Mouse (Mus musculus) liver, embryonic 12.5 days (tissue): Measurements from ENCODE around the gene Zp1. TPM values are rescaled to one million over a fixed set of nuclear protein-coding genes. Genes with fewer than 3 reads are reported as not detected.

Experiments
- ATAC-seq: fragments of 200-750 bp; cut with Nextera tagmentation; 2 replicates; pipeline ENCODE4 v1.8.0; 2017; ENCODE audit warnings: moderate number of reproducible peaks, mild to moderate bottlenecking, moderate library complexity
- H3K27ac ChIP-seq: fragments of 300-500 bp; sonication (generic); 2 replicates; pipeline ENCODE4 v1.5.1; 2016; ENCODE audit warnings: mild to moderate bottlenecking
- H3K27me3 ChIP-seq: fragments of 300-500 bp; sonication (generic); replicated peaks from 2 replicates; pipeline ENCODE4 v1.6.1; 2016; ENCODE audit warnings: mild to moderate bottlenecking, moderate library complexity
- H3K36me3 ChIP-seq: fragments of 300-500 bp; sonication (generic); 2 replicates; pipeline ENCODE4 v1.6.1; 2016; ENCODE audit warnings: mild to moderate bottlenecking, moderate library complexity
- H3K4me1 ChIP-seq: fragments of 300-500 bp; sonication (generic); 2 replicates; pipeline ENCODE4 v1.6.1; 2016
- H3K4me2 ChIP-seq: fragments of 300-500 bp; sonication (generic); 2 replicates; pipeline ENCODE4 v1.6.1; 2016; ENCODE audit warnings: mild to moderate bottlenecking, moderate library complexity
- H3K4me3 ChIP-seq: fragments of 300-500 bp; sonication (generic); 2 replicates; pipeline ENCODE4 v1.5.1; 2016; ENCODE audit warnings: mild to moderate bottlenecking, moderate library complexity
- H3K9ac ChIP-seq: fragments of 300-500 bp; sonication (generic); 2 replicates; pipeline ENCODE4 v1.6.1; 2016; ENCODE audit warnings: mild to moderate bottlenecking, moderate library complexity
- H3K9me3 ChIP-seq: fragments of 300-500 bp; sonication (generic); replicated peaks from 2 replicates; pipeline ENCODE4 v1.6.1; 2016; ENCODE audit warnings: mild to moderate bottlenecking, moderate library complexity
- WGBS: fragments of 180-500 bp; shearing (Covaris S2); methylation state at CpG from one replicate; pipeline ENCODE4 v1.1.7; 2016; ENCODE audit not compliant: insufficient replicate concordance; 5-methylcytosine and 5-hydroxymethylcytosine counted together
- polyA plus RNA-seq: library from polyadenylated mRNA; unstranded; fragments of >200 nt; fragmentation: Nextera tagmentation; extraction: Ambion mirVana; gene quantifications from 2 replicates; pipeline ENCODE4 v1.2.1, GENCODE M21; 2016

The Zp1 gene
- polyA plus RNA-seq, 1 experiment from 2014 or later: not detected

DNA sequence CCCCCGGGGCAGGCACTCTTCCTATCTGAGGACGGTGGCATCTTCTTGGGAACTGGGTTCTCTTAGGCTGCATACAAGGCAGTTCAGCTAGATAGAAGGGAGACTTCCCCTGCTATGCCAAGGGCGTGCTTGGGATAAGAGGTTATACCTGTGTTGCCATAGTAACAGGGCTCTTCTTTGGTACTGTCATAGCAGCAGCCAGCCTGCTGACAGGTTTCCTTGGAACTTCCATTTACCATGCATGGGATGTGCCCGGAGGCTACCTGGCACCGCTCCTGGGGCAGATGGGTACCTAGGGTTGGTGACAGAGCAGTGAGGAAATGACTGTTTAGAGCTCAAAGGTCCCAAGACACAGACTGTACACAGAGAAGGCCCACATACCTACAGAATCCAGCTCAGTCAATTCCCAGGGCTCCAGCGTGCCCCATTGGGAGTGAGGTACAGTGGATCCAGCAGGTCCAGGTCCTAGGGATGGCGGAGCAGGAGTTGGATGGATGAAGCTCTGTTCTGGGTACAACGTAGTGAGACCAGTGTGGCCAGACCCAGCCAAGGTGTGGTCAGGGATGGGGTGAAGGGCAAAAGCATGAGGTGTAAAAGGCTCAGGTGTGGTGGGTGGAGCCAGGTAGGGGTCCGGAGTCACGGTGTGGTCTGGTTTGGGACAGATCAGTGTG, 2.0 kb downstream of the Zp1 start:
- WGBS: 70% methylated on average over 10 of the region's 10 CpGs
- Histone ChIP-seq H3K4me2 (no peak overlapping the region), H3K4me3 (no peak overlapping the region), H3K9ac (no peak overlapping the region), H3K27me3 (peaks cover 19% of the 10 kb centered on the region), H3K36me3 (no peaks in the 10 kb centered on the region), H3K27ac (no peak overlapping the region), H3K4me1 (peaks cover 4% of the 10 kb centered on the region), H3K9me3 (no peaks in the 10 kb centered on the region)
- no peak for ATAC-seq

DNA sequence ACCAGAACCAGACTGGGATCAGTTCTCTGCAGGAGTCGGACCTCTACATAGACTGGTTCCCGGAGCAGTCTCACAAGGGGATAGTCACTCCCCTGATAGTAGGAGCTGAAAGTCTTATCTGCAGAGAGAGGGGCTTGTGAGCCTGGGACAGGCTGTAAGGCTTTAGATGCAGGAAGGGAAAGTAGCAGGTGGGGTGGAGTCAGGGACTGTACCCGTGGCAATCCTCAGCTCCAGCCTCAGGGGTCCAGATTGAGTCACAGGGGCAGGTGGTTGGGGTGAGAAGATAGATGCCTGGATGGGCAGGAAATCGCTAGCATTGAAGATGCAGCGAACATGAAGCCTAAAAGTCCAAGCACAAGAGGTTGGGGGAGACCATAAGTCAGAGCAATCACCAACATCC, 3.9 kb downstream of the Zp1 start:
- no peak overlapping the region for H3K9ac ChIP-seq
- H3K4me1 ChIP-seq: peaks cover 4% of the 10 kb centered on the region
- H3K4me3 ChIP-seq: no peak overlapping the region
- no peaks in the 10 kb centered on the region for H3K9me3 ChIP-seq
- 30% methylated on average over 5 of the region's 5 CpGs for WGBS
- no peak overlapping the region for H3K27ac ChIP-seq
- H3K36me3 ChIP-seq: no peaks in the 10 kb centered on the region
- H3K4me2 ChIP-seq: no peak overlapping the region
- peaks cover 19% of the 10 kb centered on the region for H3K27me3 ChIP-seq
- no peak for ATAC-seq

DNA sequence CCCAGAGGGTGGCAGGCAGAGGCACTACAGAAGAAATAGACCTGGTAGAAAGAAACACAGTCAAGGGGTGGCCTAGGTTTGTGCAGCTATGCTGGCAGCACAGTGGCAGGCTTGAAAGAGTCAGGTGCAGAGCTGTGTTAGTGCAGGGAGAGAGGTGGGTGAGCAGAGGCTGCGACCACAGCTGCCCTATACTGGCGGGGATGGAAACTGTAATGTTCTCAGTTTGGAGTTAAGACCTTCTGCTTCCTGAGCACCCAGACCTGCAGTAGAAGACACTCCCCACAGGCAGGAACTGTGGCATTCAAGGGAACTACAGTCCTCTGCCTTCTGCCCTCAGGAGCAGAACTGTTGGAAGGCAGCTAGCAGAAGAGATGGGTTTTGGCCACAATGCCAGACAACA, 5.6 kb downstream of the Zp1 start:
- 34% methylated on average over 2 of the region's 2 CpGs for WGBS
- H3K27ac ChIP-seq: no peak overlapping the region

DNA sequence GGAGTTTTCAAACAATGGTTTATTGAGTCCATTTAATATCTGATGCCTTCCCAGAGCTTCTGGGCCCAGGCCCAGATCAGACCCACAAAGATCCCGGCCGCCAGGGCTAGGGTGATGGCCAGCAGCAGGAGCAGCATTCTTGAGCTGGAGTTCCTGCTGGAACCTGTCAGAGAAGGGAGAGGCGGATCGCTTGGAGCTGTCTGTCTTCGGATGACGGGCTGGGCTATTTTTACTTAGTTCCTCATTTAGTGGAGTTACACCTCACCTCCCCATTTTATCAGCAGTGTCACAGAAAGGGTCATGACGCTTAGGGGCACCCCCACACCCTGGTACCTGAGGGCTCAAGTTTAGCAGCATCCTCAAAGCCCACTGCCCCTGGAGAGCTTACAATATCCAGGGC, 6.1 kb downstream of the Zp1 start:
- 18% methylated on average over 7 of the region's 7 CpGs for WGBS
- no peak overlapping the region for H3K27ac ChIP-seq
- H3K4me1 ChIP-seq: peaks cover 4% of the 10 kb centered on the region
- no peaks in the 10 kb centered on the region for H3K36me3 ChIP-seq
- ATAC-seq: no peak
- no peaks in the 10 kb centered on the region for H3K9me3 ChIP-seq
- H3K4me2 ChIP-seq: no peak overlapping the region
- H3K27me3 ChIP-seq: peaks cover 15% of the 10 kb centered on the region
- H3K4me3 ChIP-seq: no peak overlapping the region
- H3K9ac ChIP-seq: no peak overlapping the region

More for the DNA sequence above, 5.6 kb downstream of the Zp1 start:
- Histone ChIP-seq H3K9ac (no peak overlapping the region), H3K27me3 (peaks cover 15% of the 10 kb centered on the region), H3K4me1 (peaks cover 4% of the 10 kb centered on the region), H3K4me3 (no peak overlapping the region), H3K9me3 (no peaks in the 10 kb centered on the region), H3K4me2 (no peak overlapping the region), H3K36me3 (no peaks in the 10 kb centered on the region)
- ATAC-seq: no peak

DNA sequence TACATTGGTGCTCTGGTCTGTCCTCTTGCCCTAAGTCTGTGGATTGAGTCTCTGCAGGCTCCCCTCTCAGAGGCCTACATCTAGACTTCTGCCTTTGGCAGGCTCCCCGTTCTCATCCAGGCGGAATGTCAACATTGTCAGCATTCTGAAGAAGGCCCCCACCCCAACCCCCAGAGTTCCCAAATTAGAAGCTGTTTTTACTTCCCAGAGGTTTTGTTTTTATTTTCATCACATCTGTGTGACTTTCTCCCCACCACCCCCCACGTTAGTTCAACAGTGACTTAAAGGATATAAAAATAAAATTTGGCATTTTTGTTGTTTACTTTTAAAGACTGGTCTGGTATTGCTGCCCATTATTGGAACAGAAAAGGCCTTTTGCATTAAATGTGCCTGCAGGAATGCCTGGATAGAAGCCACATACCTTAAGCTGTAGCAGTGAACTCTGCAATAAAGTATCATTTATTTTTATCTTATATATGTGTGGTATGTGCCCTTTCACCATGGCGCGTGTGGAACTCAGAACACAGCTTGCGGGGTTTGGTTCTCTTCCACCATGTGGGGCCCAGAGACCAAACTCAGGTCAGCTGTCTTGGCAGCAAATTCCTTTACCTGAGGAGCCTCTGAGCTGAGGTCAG, 11.2 kb downstream of the Zp1 start:
- ATAC-seq: no peak
- H3K9me3 ChIP-seq: no peaks in the 10 kb centered on the region
- WGBS: 70% methylated on average over 6 of the region's 6 CpGs
- H3K9ac ChIP-seq: no peak overlapping the region
- no peaks in the 10 kb centered on the region for H3K27me3 ChIP-seq
- 0 out of 2 replicates have a peak, but pooled peaks cover 2% of the 10 kb centered on the region for H3K4me1 ChIP-seq
- H3K36me3 ChIP-seq: peaks cover 39% of the 10 kb centered on the region
- H3K4me3 ChIP-seq: no peak overlapping the region
- H3K27ac ChIP-seq: no peak overlapping the region
- no peak overlapping the region for H3K4me2 ChIP-seq

DNA sequence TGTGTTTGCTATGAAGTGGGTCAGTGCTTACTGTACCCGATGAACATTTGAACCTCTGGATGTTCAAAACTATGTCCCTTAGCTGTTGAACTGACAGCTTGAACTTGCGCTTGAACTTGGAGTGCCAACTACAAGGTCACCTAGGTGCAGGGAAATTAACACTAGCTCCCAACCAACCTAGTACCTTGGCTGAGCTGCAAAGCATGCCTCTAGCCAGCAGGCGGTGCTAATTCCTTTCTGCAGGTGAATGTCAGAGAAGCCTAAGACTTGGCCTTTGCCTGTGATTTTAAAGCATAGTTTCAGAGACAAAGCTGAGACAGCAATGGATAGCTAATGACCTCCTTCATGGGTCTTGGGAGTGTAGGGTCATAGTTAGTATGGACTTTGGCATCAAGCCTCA, 12.5 kb downstream of the Zp1 start:
- Histone ChIP-seq H3K27me3 (no peaks in the 10 kb centered on the region), H3K4me1 (0 out of 2 replicates have a peak, but pooled peaks cover 3% of the 10 kb centered on the region), H3K4me2 (no peak overlapping the region), H3K27ac (no peak overlapping the region), H3K9me3 (no peaks in the 10 kb centered on the region), H3K4me3 (no peak overlapping the region), H3K9ac (no peak overlapping the region), H3K36me3 (peaks cover 52% of the 10 kb centered on the region)
- 62% methylated on average over 3 of the region's 3 CpGs for WGBS
- ATAC-seq: no peak

DNA sequence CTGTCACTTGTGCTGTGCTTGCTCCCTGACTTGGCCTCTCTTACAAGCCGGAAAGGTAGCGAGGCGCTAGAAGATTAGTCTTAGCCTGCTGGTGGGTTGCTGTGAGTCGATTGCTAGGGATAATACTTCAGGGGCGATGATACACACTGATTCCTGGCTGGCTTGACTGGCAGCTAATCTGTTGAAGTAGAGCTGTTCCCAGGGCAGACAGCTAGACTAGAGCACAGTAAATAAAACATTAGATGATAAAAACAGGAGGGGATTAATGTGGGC, 14.8 kb downstream of the Zp1 start:
- 78% methylated on average over 5 of the region's 5 CpGs for WGBS
- Histone ChIP-seq H3K4me3 (no peak overlapping the region), H3K9ac (no peak overlapping the region)

DNA sequence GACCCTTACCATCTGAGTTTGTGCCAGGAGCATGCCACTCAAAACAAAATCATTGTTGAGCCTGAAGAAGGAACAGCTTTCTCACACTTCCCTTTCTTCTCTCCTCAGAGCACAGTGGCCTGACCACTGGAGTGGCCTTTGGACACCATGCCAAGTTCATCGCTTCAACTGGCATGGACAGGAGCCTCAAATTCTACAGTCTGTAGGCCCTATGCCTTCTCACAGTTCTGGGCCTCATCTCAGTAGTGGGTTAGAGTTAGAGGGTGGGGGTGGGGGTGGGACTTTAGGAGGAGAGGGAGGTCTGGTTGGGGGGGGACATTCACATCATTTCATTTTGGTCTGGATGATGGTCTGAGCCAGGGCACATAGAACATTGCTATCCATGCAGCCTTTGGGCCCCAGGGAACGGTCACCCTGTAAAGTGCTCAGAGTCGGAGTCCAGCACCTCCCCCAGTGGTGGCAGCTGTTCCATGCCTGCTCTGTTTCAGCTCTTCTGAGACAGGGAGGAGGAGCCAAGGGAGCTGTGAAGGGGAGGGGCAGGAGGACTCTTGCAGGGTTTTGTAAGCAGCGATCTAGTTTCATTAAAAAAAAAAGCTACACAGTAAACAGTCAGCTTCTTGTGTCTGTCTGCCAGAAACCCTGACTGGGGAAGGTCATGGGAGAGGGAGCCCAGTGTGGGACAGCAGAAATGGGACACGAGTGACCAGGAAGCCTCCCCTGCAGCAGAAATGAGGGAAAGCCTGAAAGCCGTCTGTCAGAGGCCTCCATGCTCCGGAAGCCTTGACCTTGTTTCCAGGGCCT, 15.3 kb downstream of the Zp1 start:
- Histone ChIP-seq H3K36me3 (peaks cover 80% of the 10 kb centered on the region), H3K4me1 (0 out of 2 replicates have a peak, but pooled peaks cover 3% of the 10 kb centered on the region), H3K27me3 (no peaks in the 10 kb centered on the region), H3K9ac (no peak overlapping the region), H3K27ac (0 out of 2 replicates have a peak overlapping the region, but pooled peaks have one; percentile 3), H3K4me3 (no peak overlapping the region), H3K4me2 (no peak overlapping the region), H3K9me3 (no peaks in the 10 kb centered on the region)
- ATAC-seq: peak; percentile 30; the same call in 1 of the 2 replicates
- 75% methylated on average over 7 of the region's 7 CpGs for WGBS

More for the DNA sequence above, 14.8 kb downstream of the Zp1 start:
- no peaks in the 10 kb centered on the region for H3K9me3 ChIP-seq
- H3K36me3 ChIP-seq: peaks cover 74% of the 10 kb centered on the region
- H3K4me1 ChIP-seq: 0 out of 2 replicates have a peak, but pooled peaks cover 3% of the 10 kb centered on the region
- no peaks in the 10 kb centered on the region for H3K27me3 ChIP-seq
- 0 out of 2 replicates have a peak overlapping the region, but pooled peaks have one; percentile 3 for H3K27ac ChIP-seq
- H3K4me2 ChIP-seq: no peak overlapping the region
- ATAC-seq: no peak

DNA sequence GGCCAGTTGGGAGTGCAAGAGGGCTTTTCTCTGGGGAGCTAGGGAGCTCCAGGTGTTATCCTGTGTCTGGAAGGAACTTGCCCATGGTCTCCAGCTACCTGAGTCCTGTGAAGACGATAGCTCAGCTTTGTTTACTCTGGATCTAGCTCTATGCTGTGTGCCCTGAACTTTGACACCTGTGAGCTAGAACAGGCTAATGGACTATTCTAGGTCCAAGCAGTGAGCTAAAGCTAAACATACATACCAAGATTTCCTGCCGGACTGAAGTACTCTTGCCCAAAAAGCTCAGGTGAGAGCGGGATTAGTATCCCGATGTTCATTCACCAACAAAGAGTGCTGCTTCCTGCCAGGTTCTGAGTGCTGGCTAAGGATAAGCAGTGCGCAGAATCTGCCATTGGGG, 15.9 kb downstream of the Zp1 start:
- 79% methylated on average over 5 of the region's 5 CpGs for WGBS
- H3K9me3 ChIP-seq: no peaks in the 10 kb centered on the region
- no peak overlapping the region for H3K4me3 ChIP-seq
- H3K9ac ChIP-seq: no peak overlapping the region
- H3K4me1 ChIP-seq: 0 out of 2 replicates have a peak, but pooled peaks cover 3% of the 10 kb centered on the region
- no peak for ATAC-seq
- H3K36me3 ChIP-seq: peaks cover 86% of the 10 kb centered on the region
- no peaks in the 10 kb centered on the region for H3K27me3 ChIP-seq
- H3K27ac ChIP-seq: no peak overlapping the region
- H3K4me2 ChIP-seq: no peak overlapping the region

DNA sequence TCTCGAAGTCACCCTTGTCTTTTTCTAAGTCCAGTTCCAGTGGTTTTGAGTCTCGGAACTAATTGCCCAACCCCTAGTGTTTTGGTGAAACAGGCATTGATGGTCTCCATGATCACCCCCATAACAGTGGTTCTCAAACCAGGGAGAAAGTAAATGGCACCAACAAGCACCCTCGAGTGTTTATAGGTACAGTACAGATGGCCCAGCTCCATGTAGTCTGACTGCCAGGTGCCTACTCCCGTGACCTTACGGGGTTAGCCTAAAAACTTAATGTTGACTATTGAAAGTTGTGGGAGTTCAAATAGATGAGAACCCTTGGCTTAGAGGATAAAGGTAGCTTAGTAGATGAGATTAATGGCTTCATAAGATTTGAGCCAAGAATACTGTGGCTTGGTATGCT, 19.4 kb downstream of the Zp1 start:
- 87% methylated on average over 5 of the region's 5 CpGs for WGBS
- Histone ChIP-seq H3K9ac (no peak overlapping the region), H3K9me3 (no peaks in the 10 kb centered on the region), H3K36me3 (peaks cover 88% of the 10 kb centered on the region), H3K27me3 (no peaks in the 10 kb centered on the region), H3K4me2 (no peak overlapping the region), H3K27ac (no peak overlapping the region), H3K4me1 (peaks cover 20% of the 10 kb centered on the region), H3K4me3 (no peak overlapping the region)
- no peak for ATAC-seq

DNA sequence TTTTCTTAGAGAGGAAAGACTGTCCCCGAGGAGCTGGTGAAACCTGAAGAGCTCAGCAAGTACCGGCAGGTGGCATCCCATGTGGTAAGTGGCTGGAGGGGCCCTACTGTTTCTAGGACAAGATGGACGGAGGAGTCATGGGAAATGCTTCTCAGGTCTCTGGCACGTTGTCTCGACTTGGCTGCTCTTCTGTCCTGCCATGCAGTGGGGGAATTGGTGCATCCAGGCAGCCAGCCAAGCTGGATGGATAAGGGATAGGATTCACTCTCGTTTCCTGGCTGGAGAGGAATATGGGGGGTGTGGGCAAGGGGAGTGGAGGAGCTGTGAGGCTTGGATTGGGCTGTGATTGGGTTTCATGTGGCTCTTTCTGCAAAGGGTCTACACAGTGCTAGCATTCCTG, 20.1 kb downstream of the Zp1 start:
- H3K9me3 ChIP-seq: no peaks in the 10 kb centered on the region
- 81% methylated on average over 6 of the region's 6 CpGs for WGBS
- H3K4me1 ChIP-seq: peaks cover 24% of the 10 kb centered on the region
- no peaks in the 10 kb centered on the region for H3K27me3 ChIP-seq
- no peak overlapping the region for H3K4me2 ChIP-seq
- H3K4me3 ChIP-seq: no peak overlapping the region
- peaks cover 81% of the 10 kb centered on the region for H3K36me3 ChIP-seq
- ATAC-seq: no peak
- no peak overlapping the region for H3K27ac ChIP-seq
- H3K9ac ChIP-seq: no peak overlapping the region

DNA sequence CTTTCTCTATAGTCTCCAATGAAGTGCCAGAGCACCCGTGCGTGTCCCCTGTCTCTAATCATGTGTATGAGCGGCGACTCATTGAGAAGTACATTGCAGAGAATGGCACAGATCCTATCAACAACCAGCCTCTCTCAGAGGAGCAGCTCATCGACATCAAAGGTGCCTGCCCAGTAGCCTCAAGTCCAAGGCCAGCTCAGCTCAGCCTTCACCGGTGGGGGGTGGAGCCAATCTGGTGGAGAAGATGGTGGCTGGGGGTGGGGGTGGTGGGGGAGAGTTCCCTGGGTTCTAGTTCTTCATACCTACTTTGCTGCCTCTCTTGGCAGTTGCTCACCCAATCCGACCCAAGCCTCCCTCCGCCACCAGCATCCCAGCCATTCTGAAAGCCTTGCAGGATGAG, 22.9 kb downstream of the Zp1 start:
- Histone ChIP-seq H3K4me1 (peaks cover 27% of the 10 kb centered on the region), H3K27ac (no peak overlapping the region), H3K36me3 (peaks cover 53% of the 10 kb centered on the region), H3K27me3 (no peaks in the 10 kb centered on the region), H3K4me3 (0 out of 2 replicates have a peak overlapping the region, but pooled peaks have one; percentile 88), H3K9ac (no peak overlapping the region), H3K9me3 (no peaks in the 10 kb centered on the region), H3K4me2 (peak overlapping the region; percentile 93)
- no peak for ATAC-seq
- 73% methylated on average over 8 of the region's 8 CpGs for WGBS
